Mouse (Mus musculus) forebrain, embryonic 16.5 days (tissue): ENCODE measurements around the gene Ly6g6d. TPM values are rescaled to one million over a fixed set of nuclear protein-coding genes. Genes with fewer than 3 reads are reported as not detected.

Experiments used
- ATAC-seq: fragments of 200-750 bp; cut with Nextera tagmentation; 2 replicates; pipeline ENCODE4 v1.8.0; 2017; ENCODE audit warnings: mild to moderate bottlenecking, moderate library complexity
- H3K27ac ChIP-seq: fragments of 300-500 bp; sonication (generic); 2 replicates; pipeline ENCODE4 v1.5.1; 2014; ENCODE audit warnings: low read length, control low read depth
- H3K27me3 ChIP-seq: fragments of 300-500 bp; sonication (generic); replicated peaks from 2 replicates; pipeline ENCODE4 v1.6.1; 2014; ENCODE audit warnings: low read length; ENCODE audit not compliant: control insufficient read depth, insufficient read depth
- H3K36me3 ChIP-seq: fragments of 300-500 bp; sonication (generic); 2 replicates; pipeline ENCODE4 v1.6.1; 2014; ENCODE audit not compliant: control insufficient read depth, insufficient read depth
- H3K4me1 ChIP-seq: fragments of 300-500 bp; sonication (generic); replicated peaks from 2 replicates; pipeline ENCODE4 v1.6.1; 2014; ENCODE audit warnings: low read length; ENCODE audit not compliant: control insufficient read depth, insufficient read depth
- H3K4me2 ChIP-seq: fragments of 300-500 bp; sonication (generic); 2 replicates; pipeline ENCODE4 v1.6.1; 2014; ENCODE audit warnings: mild to moderate bottlenecking, low read length, control low read depth
- H3K4me3 ChIP-seq: fragments of 300-500 bp; sonication (generic); replicated peaks from 2 replicates; pipeline ENCODE4 v1.5.1; 2014; ENCODE audit warnings: mild to moderate bottlenecking, low read length, control low read depth
- H3K9ac ChIP-seq: fragments of 300-500 bp; sonication (generic); replicated peaks from 2 replicates; pipeline ENCODE4 v1.6.1; 2014; ENCODE audit warnings: low read depth, low read length, control low read depth
- H3K9me3 ChIP-seq: fragments of 300-500 bp; sonication (generic); 2 replicates; pipeline ENCODE4 v1.6.1; 2016; ENCODE audit warnings: low read length; ENCODE audit not compliant: control insufficient read depth
- WGBS: fragments of 180-500 bp; shearing (Covaris S2); extraction: QIAGEN DNeasy Blood & Tissue Kit; methylation state at CpG from one replicate; pipeline ENCODE4 v1.1.7; 2014; 5-methylcytosine and 5-hydroxymethylcytosine counted together
- polyA plus RNA-seq: library from polyadenylated mRNA; unstranded; fragments of >200 nt; fragmentation: Nextera tagmentation; extraction: Ambion mirVana; gene quantifications from 2 replicates; pipeline ENCODE4 v1.2.1, GENCODE M21; 2015

The Ly6g6d gene
- polyA plus RNA-seq, 1 experiment from 2014 or later = 1.6 TPM

- Histone ChIP-seq H3K9me3 (no peaks in the 10 kb centered on the region), H3K4me3 (no peak overlapping the region), H3K27ac (no peak overlapping the region), H3K36me3 (peaks cover 20% of the 10 kb centered on the region), H3K27me3 (no peaks in the 10 kb centered on the region), H3K4me1 (no peaks in the 10 kb centered on the region), H3K4me2 (no peak overlapping the region), H3K9ac (no peak overlapping the region)
- WGBS = 84% methylated on average over 8 of the region's 8 CpGs
- no peak for ATAC-seq
Measured at GRCm38 (mm10) chr17:35102299-35102698, 24.4 kb upstream of the Ly6g6d start.

GRCm38 (mm10) chr17:35101161-35101560 is 23.3 kb upstream of the Ly6g6d start:
- 92% methylated on average over 11 of the region's 11 CpGs for WGBS
- Histone ChIP-seq H3K4me1 (no peaks in the 10 kb centered on the region), H3K9ac (no peak overlapping the region), H3K27me3 (no peaks in the 10 kb centered on the region), H3K27ac (no peak overlapping the region), H3K36me3 (peaks cover 23% of the 10 kb centered on the region), H3K9me3 (no peaks in the 10 kb centered on the region), H3K4me3 (no peak overlapping the region), H3K4me2 (no peak overlapping the region)
- ATAC-seq = no peak

GRCm38 (mm10) chr17:35100196-35100765 is 22.4 kb upstream of the Ly6g6d start:
- Histone ChIP-seq H3K36me3 (peaks cover 24% of the 10 kb centered on the region), H3K4me3 (no peak overlapping the region), H3K9me3 (no peaks in the 10 kb centered on the region), H3K27ac (no peak overlapping the region), H3K4me2 (no peak overlapping the region), H3K27me3 (no peaks in the 10 kb centered on the region), H3K9ac (no peak overlapping the region), H3K4me1 (no peaks in the 10 kb centered on the region)
- ATAC-seq = no peak
- 85% methylated on average over 10 of the region's 10 CpGs for WGBS

- H3K27ac ChIP-seq = no peak overlapping the region
- H3K9me3 ChIP-seq = no peaks in the 10 kb centered on the region
- no peak overlapping the region for H3K4me3 ChIP-seq
- no peak overlapping the region for H3K9ac ChIP-seq
- no peak for ATAC-seq
- peaks cover 17% of the 10 kb centered on the region for H3K36me3 ChIP-seq
- H3K27me3 ChIP-seq = no peaks in the 10 kb centered on the region
- H3K4me2 ChIP-seq = no peak overlapping the region
- WGBS = 77% methylated on average over 12 of the region's 12 CpGs
- H3K4me1 ChIP-seq = no peaks in the 10 kb centered on the region
Measured at GRCm38 (mm10) chr17:35097164-35097655, 19.3 kb upstream of the Ly6g6d start.

- Histone ChIP-seq H3K27me3 (no peaks in the 10 kb centered on the region), H3K4me1 (no peaks in the 10 kb centered on the region), H3K9me3 (no peaks in the 10 kb centered on the region), H3K9ac (no peak overlapping the region), H3K4me3 (no peak overlapping the region), H3K27ac (no peak overlapping the region), H3K36me3 (peaks cover 16% of the 10 kb centered on the region), H3K4me2 (no peak overlapping the region)
- ATAC-seq = no peak
- WGBS = 81% methylated on average over 12 of the region's 12 CpGs
Measured at GRCm38 (mm10) chr17:35096597-35096996, 18.7 kb upstream of the Ly6g6d start.

- ATAC-seq = no peak
- Histone ChIP-seq H3K27me3 (no peaks in the 10 kb centered on the region), H3K27ac (no peak overlapping the region), H3K4me3 (no peak overlapping the region), H3K4me2 (no peak overlapping the region), H3K9me3 (no peaks in the 10 kb centered on the region), H3K4me1 (peaks cover 12% of the 10 kb centered on the region), H3K9ac (no peak overlapping the region), H3K36me3 (peaks cover 13% of the 10 kb centered on the region)
- 91% methylated on average over 15 of the region's 15 CpGs for WGBS
Measured at GRCm38 (mm10) chr17:35094475-35095365, 16.9 kb upstream of the Ly6g6d start.

GRCm38 (mm10) chr17:35092403-35093198 is 14.7 kb upstream of the Ly6g6d start:
- Histone ChIP-seq H3K27ac (no peak overlapping the region), H3K4me1 (peaks cover 13% of the 10 kb centered on the region), H3K9me3 (no peaks in the 10 kb centered on the region), H3K9ac (no peak overlapping the region), H3K36me3 (peaks cover 13% of the 10 kb centered on the region), H3K4me3 (no peak overlapping the region), H3K27me3 (no peaks in the 10 kb centered on the region), H3K4me2 (no peak overlapping the region)
- WGBS = 86% methylated on average over 14 of the region's 14 CpGs
- ATAC-seq = no peak

- ATAC-seq = peak; percentile 13; the same call in 1 of the 2 replicates
- no peaks in the 10 kb centered on the region for H3K9me3 ChIP-seq
- peaks cover 7% of the 10 kb centered on the region; the same call in 1 of the 2 replicates for H3K36me3 ChIP-seq
- peak overlapping the region; percentile 92 for H3K9ac ChIP-seq
- H3K27me3 ChIP-seq = no peaks in the 10 kb centered on the region
- peak overlapping the region; percentile 66 for H3K4me2 ChIP-seq
- peak overlapping the region; percentile 98 for H3K27ac ChIP-seq
- peaks cover 13% of the 10 kb centered on the region for H3K4me1 ChIP-seq
- WGBS = 48% methylated on average over 8 of the region's 8 CpGs
- peak overlapping the region; percentile 67 for H3K4me3 ChIP-seq
Measured at GRCm38 (mm10) chr17:35090166-35090932, 12.5 kb upstream of the Ly6g6d start.
